Mouse (Mus musculus): ENCODE measurements around the gene Unc5cl.

- TF ChIP-seq CTCF (IDR thresholded peaks at IDR 0.05; ENCODE audit: extremely low read depth, insufficient read depth, insufficient read length, insufficient replicate concordance) (no peak), POLR2A (IDR thresholded peaks at IDR 0.05; ENCODE audit: low read depth, low read length) (no peak)
These were observed 26.7 kb upstream of the Unc5cl start for GRCm38 (mm10) chr17:48427852-48428530.
